Comparison of ENCODE assay signal across 10 mouse cellular contexts in the genomic region with DNA sequence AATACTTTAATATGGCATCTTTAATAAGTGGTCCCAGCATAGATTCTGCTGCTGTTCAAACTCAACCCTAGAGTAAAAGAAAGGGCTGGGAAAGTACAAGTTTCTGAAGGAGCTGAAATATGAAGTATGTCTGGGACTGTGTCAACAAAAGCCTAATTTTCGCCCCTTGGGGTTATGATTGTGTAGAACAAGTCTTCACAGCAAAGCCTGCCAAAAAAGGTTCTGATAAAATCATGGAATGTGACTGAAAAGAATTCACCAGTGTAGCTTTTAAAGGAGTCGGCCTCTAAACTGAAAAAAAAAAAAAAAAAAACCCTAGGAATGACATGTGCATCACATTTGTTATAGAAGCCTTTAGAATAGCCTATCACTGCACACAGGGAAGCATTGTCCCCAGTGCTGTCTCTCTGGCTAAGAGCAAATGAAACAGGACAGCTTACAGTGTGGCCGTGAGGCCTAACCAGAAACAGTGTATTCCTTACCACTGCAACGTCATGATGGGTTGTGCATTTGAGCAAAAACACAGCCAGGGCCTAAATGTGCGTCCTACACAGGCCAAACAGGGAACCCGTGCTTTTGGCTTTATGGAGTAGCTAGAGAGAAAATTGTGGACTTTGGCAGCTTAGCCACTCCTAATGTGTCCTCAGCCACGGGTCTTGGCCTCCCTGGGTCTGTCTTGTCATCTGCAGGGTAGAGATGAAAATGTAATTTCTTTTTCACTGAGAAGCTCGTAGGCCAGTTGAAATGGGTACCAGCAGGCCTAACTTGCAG.
DNase-seq lines count a peak whose midpoint lies in the region; ATAC-seq and TF ChIP-seq lines count a peak whose summit lies in the region.
"Had no signal": no experiment of that assay in that cellular context is flagged by ENCODE, and none has a peak within 500 bp of the region (broad histone marks: within the 10 kb centered on the region; RNA-seq: fewer than 3 reads in every experiment).

No protein-coding gene starts in this region.

- no peaks in the 10 kb centered on the region for H3K36me3 ChIP-seq in heart, embryonic 10.5 days
- H3K36me3 ChIP-seq in midbrain, postnatal 0 days (ENCODE audit: insufficient read depth, low read length), result no peaks in the 10 kb centered on the region
- H3K36me3 ChIP-seq in midbrain, embryonic 13.5 days, result no peaks in the 10 kb centered on the region

- H3K9ac ChIP-seq in midbrain, postnatal 0 days (replicated peaks; ENCODE audit: low read length, poor library complexity, severe bottlenecking), result no peak overlapping the region
- no peak overlapping the region for H3K9ac ChIP-seq in midbrain, embryonic 13.5 days (replicated peaks)

- no peaks in the 10 kb centered on the region for H3K27me3 ChIP-seq in heart, embryonic 10.5 days (ENCODE audit: insufficient read depth, poor library complexity, severe bottlenecking)
- no peaks in the 10 kb centered on the region for H3K27me3 ChIP-seq in midbrain, postnatal 0 days (ENCODE audit: insufficient read depth, low read length)
- H3K27me3 ChIP-seq in midbrain, embryonic 13.5 days, result no peaks in the 10 kb centered on the region

- H3K4me3 ChIP-seq in heart, embryonic 10.5 days, result no peak overlapping the region
- no peak overlapping the region for H3K4me3 ChIP-seq in midbrain, postnatal 0 days (ENCODE audit: low read depth, low read length)
- no peak overlapping the region for H3K4me3 ChIP-seq in midbrain, embryonic 13.5 days (replicated peaks)

- 72% methylated on average over 8 of the region's 8 CpGs for WGBS in heart, embryonic 10.5 days
- 60% methylated on average over 8 of the region's 8 CpGs for WGBS in midbrain, postnatal 0 days
- 64% methylated on average over 8 of the region's 8 CpGs for WGBS in midbrain, embryonic 13.5 days

- H3K4me1 ChIP-seq in heart, embryonic 10.5 days, result peaks cover 14% of the 10 kb centered on the region
- H3K4me1 ChIP-seq in midbrain, postnatal 0 days (ENCODE audit: insufficient read depth, low read length), result no peaks in the 10 kb centered on the region
- H3K4me1 ChIP-seq in midbrain, embryonic 13.5 days (replicated peaks), result peaks cover 44% of the 10 kb centered on the region

- H3K4me2 ChIP-seq in midbrain, postnatal 0 days (ENCODE audit: low read depth, low read length, poor library complexity, severe bottlenecking), result no peak overlapping the region
- no peak overlapping the region for H3K4me2 ChIP-seq in midbrain, embryonic 13.5 days (replicated peaks)

- H3K27ac ChIP-seq in heart, embryonic 10.5 days, result no peak overlapping the region
- H3K27ac ChIP-seq in midbrain, postnatal 0 days (ENCODE audit: low read depth, low read length), result no peak overlapping the region
- H3K27ac ChIP-seq in midbrain, embryonic 13.5 days, result no peak overlapping the region

- peak; percentile 58 for DNase-seq in heart, adult 8-10 months (ENCODE audit: low spot score)
- DNase-seq in heart, embryonic 10.5 days (ENCODE audit: low spot score), result no peak
- DNase-seq in midbrain, postnatal 0 days (ENCODE audit: low spot score), result peak; percentile 8
- peak; percentile 30 to 47 for DNase-seq in kidney, adult 8-10 months
- DNase-seq in right cerebral cortex, postnatal 36 days (ENCODE audit: low spot score in 2 of 2), result no peak
- no peak for DNase-seq in adrenal gland, adult (ENCODE audit: inconsistent age in 2 of 2, low spot score in 1 of 2)
- no peak for DNase-seq in adrenal gland, postnatal 10 days
- DNase-seq: cerebellum, adult 8-10 months had no signal

- no peaks in the 10 kb centered on the region for H3K9me3 ChIP-seq in heart, embryonic 10.5 days
- H3K9me3 ChIP-seq in midbrain, postnatal 0 days (ENCODE audit: low read length), result no peaks in the 10 kb centered on the region
- no peaks in the 10 kb centered on the region for H3K9me3 ChIP-seq in midbrain, embryonic 13.5 days

- no peak for TF ChIP-seq CTCF in midbrain, postnatal 0 days (IDR thresholded peaks at IDR 0.05)

- ATAC-seq in midbrain, postnatal 0 days (ENCODE audit: low FRiP score), result no peak
- ATAC-seq in midbrain, embryonic 13.5 days, result no peak; the same call in 1 of the 2 replicates
- ATAC-seq: activated CD4-positive, CD25-positive, alpha-beta regulatory T cell, adult 4 months had no signal

Comparison
In these comparisons a context has a peak if more than half of its experiments do, and no peak if none do; other contexts are left out.
1. DNase-seq: peak in heart, adult 8-10 months (single experiment), midbrain, postnatal 0 days (single experiment) and kidney, adult 8-10 months (2 of 2); none in heart, embryonic 10.5 days (single experiment), right cerebral cortex, postnatal 36 days (0 of 2), adrenal gland, adult (0 of 2) and adrenal gland, postnatal 10 days (single experiment).